Mouse (Mus musculus): ENCODE data around the gene Acbd5.

DNA sequence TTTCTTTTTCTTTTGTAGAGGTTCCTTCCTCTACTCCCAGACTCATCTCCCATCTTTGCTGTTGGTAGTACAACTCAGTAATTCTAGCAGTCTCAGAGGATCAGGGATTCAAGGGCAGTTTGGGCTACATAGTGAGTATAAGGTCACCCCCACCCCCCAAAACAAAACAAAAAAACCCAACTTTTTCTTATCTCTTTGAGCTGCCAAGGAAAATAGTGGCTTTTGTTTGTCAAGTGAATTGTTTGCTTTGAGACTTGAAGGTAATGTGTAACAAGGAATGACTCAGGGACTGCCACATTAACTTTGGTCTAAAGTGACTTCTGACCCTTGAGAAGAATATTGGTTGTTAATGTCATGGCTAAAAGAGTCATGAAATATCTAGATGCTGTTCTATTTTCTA is 7.9 kb downstream of the Acbd5 start:
- TF ChIP-seq POLR2A (IDR thresholded peaks at IDR 0.05; ENCODE audit: low read depth, low read length) (no peak), CTCF (IDR thresholded peaks at IDR 0.05; ENCODE audit: borderline replicate concordance, insufficient read depth, low read length) (no peak)
